Mouse (Mus musculus) testis, adult 2 months (tissue): ENCODE measurements around the gene Auts2.

Experiments used
- CTCF ChIP-seq: fragments of 200-500 bp; IDR thresholded peaks from 2 replicates; pipeline ENCODE4 v1.5.1; 2012; ENCODE audit warnings: low read depth, mild to moderate bottlenecking, inconsistent platforms, low read length, moderate library complexity; ENCODE audit not compliant: control insufficient read depth, insufficient read depth, insufficient replicate concordance
- POLR2A ChIP-seq: fragments of 200-500 bp; IDR thresholded peaks from 2 replicates; pipeline ENCODE4 v1.6.1; 2012; ENCODE audit warnings: low read depth, mild to moderate bottlenecking, inconsistent platforms, low read length, moderate library complexity; ENCODE audit not compliant: control insufficient read depth

- no peak for TF ChIP-seq CTCF
- TF ChIP-seq POLR2A: no peak
Observed at GRCm38 (mm10) chr5:131961859-131962258, 581.3 kb downstream of the Auts2 start.
